Mouse (Mus musculus): ENCODE data around the gene Smarce1.

DNA sequence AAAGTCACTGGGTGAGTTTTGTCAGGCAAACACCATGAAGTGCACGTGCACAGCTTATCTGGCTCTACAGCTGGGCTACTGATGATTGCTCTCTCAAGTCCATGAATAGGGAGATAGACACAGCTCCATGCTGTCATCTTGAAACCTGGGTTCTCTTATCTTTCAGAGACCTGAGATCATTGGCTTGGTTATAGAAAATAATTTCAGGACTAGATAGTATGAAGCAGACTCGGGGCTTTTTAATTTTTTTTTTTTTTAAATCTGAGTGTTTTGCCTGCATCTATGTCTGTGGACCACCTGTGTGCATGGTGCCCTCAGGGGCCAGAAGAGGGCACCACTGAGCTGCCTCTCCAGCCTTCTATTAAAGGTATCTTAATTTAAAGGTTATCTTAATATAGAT lies 23.9 kb downstream of the Smarce1 start:
- TF ChIP-seq EP300 (IDR thresholded peaks at IDR 0.05; ENCODE audit: low read depth in 1 of 2, low read length in 2 of 2): peak; percentile 81 to 82
- TF ChIP-seq MAFK (IDR thresholded peaks at IDR 0.05; ENCODE audit: borderline replicate concordance, low read depth, low read length): no peak
- TF ChIP-seq MYC (IDR thresholded peaks at IDR 0.05; ENCODE audit: low read depth, low read length): peak; percentile 93
- peak; percentile 65 for TF ChIP-seq USF1 (IDR thresholded peaks at IDR 0.05; ENCODE audit: low read depth, low read length)
- no peak for TF ChIP-seq UBTF (IDR thresholded peaks at IDR 0.05; ENCODE audit: borderline replicate concordance, insufficient read depth, low read depth, low read length)
- peak; percentile 94 for TF ChIP-seq GATA1 (IDR thresholded peaks at IDR 0.05; ENCODE audit: low read depth, low read length)

Measured in MEL (cell line).